Mouse (Mus musculus) neutrophil, adult 5-6 weeks (primary cell): ENCODE data around the gene Apold1. TPM values are rescaled to one million over a fixed set of nuclear protein-coding genes. Genes with fewer than 3 reads are reported as not detected.

ENCODE experiments used
- ATAC-seq: fragments of 151-379, 151-347 bp; 2 replicates; pipeline ENCODE4 v1.8.0; 2017; ENCODE audit warnings: mild to moderate bottlenecking, moderate TSS enrichment; ENCODE audit not compliant: insufficient number of reproducible peaks, poor library complexity, low FRiP score, severe bottlenecking; ENCODE audit errors: extremely low read depth
- total RNA-seq: library from RNA; stranded (forward); fragments of 200-1000 nt; gene quantifications from 2 replicates; pipeline ENCODE4 v1.2.3, GENCODE M21; 2017

Apold1 gene
- total RNA-seq, 1 experiment from 2014 or later = not detected

DNA sequence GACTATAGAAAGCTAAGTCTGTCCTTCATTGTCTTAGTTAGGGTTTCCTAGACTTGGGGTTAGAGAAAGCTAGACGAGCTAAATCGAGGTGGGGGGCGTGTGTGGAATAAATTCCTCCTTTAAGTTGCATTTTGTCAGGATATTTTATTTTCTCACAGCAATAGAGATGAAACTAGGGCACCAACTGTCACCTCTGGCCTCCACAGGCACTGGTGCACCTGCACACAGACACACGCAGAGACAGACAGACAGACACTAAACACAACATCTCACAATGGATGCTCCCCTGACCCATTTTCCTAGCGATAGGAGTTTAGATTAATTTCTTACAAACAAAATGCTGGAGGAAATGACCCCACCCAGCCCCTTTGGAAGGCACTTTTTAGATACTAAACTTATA, 14.8 kb upstream of the Apold1 start:
- no peak for ATAC-seq

GRCm38 (mm10) chr6:134968326-134968725, 13.2 kb upstream of the Apold1 start:
- no peak for ATAC-seq

- ATAC-seq = no peak
These were observed 12.0 kb upstream of the Apold1 start for GRCm38 (mm10) chr6:134969498-134969897.

DNA sequence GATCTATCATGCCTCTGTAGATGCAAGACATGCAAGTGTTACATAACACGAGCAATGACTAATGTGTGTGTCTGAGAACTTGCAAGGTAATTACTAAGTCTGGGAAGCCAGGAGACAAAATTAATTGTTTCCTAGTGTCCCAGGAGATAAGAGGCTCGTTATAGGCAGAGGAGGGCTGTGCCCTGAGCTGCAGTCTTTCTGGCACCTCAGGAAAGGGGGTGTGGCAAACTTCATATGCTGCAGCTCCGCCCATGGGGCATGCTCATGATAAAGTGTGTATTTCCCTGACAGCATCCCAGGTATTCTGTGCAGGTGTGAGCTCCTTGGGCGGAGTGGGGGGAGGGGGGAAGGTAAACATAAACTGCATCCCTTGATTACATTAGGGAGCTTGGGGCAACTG, 9.4 kb upstream of the Apold1 start:
- ATAC-seq = no peak

DNA sequence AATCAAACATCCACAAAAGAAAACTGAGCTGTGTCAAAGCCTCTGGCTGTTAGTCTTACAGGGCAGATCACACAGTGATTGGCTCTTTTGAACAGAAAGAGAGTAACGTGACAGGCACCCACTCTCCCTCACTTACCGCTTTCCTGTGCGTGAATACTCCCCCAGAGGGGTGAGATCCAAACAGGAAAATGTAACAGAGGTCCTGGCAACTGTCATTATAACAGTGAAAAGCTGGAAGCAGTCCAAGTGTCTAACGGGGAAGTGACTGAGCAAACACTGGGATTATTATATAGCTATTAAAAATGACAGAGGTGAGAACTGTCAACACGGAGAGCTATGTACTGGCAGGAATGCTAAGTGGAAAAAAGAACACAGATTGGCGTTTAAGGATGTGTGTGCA, 4.9 kb upstream of the Apold1 start:
- ATAC-seq = no peak

- ATAC-seq = peak; percentile 70
These were observed 2.2 kb downstream of the Apold1 start for GRCm38 (mm10) chr6:134983529-134984370.

DNA sequence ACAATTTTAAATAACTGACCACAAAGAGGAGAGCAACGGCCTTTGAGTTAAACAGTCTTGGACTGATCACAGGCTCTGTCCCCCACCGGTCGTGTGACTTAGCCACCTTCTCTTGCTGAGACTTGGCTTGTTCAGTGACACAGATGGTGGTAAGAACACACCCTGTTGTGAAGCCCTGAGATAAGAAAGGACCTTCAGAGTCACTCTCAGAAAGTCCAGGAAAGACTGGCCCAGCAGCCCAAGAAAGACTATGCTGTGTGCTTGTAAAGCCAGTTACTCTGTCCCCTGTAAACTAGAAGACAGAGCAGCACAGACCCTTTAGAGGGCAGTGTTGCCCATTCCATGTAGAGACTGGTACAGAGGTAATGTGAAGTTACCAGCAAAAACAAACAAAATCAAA, 3.2 kb downstream of the Apold1 start:
- no peak for ATAC-seq

DNA sequence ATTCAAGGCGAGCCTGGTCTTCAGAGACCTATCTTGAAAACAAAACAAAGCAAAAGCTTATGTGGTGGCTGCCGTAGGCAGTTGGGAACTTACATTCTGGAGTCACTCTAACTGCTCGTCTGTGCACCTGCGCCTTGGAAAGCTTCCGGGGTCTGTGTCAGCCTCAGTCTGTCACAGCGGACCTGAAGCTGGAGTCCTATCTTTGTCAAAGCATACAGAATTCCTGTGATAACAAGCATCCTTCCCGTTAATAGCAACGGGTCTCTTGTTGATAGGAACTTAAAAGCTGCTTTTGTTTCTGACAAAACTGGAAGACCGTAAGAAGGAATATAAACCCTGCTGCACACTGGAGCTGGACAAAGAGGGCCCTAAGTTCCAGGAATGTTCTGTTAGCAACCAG, 6.9 kb downstream of the Apold1 start:
- no peak for ATAC-seq

GRCm38 (mm10) chr6:134990674-134991073, 9.2 kb downstream of the Apold1 start:
- no peak for ATAC-seq

DNA sequence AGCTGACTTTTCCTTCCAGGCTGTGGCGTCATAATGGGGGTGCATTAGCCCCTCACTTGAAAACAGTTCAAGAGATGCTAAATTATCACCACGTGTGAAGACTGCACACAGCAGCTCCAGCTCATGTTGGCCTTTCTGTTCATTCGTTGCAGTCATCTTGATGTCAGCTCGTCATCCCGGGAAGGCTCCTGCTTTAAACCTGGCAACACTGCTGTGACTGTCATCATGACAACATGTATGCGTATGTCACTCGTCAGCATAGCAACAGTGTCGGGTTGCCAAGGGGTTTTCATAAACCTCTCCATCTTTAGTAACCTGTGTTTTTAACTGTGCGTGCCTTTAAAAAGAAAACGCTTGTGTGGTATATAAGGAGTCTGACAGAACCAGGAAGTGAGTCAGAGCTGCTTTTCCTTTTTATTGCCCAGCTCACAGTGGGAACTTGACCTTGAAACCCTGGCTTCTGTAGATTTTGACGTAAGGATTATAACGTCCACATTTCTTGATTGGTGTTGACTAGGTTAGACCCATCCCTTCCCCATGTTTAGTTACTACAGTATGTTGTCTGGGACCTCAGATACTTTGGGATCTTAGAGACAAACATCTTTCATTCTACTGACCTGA, 12.6 kb downstream of the Apold1 start:
- no peak for ATAC-seq

DNA sequence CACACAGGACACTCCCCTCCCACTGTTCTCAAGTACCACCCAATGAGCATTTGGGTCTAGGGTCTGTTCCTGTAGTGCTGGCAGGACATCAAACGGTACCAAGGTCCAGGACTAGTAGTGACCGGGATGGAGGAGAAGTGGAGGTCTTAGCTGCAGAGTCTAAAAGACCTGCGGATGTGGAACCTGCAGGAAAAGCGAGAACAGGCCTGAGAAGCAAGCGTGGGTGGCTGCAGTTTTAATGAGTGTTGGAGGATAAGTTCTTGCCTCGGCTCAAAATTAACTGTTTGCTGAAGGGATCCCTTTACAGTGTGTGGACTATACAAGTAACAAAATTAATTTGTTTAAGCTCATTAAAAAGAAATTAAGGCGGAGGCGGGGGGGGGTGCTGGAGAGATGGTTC, 13.5 kb downstream of the Apold1 start:
- no peak for ATAC-seq

DNA sequence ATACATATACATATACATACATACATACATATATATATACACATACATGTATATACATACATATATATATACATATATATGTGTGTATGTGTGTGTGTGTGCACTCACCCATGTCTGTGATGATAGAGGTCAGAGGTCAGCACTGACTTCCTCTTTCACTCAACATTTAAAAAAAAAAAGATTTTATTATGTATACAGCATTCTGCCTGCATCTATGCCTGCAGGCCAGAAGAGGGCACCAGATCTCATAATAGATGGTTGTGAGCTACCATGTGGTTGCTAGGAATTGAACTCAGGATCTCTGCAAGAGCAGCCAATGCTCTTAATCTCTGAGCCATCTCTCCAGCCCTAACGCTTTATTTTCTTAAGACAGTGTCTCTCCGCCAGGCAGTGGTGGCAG, 15.4 kb downstream of the Apold1 start:
- ATAC-seq = 0 out of 2 replicates have a peak, but pooled peaks have one; percentile 41

DNA sequence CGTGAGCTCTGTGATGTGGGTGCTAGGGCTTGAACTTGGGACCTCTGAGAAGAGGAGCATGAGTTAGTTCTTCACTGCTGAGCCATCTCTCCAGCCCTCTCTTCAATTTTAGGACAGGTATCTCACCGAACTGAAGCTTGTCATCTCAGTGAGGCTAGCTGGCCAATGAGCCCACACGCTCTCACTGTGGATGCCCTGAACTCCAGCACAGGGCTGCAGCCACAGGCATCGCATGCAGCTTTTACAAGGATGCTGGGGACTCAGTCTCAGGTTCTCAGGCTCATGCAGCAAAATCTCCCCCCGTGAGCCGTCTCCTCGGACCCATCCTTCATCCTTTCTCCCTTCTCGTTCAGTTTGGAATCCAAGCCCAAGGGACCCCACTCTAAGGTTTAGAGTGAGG, 16.6 kb downstream of the Apold1 start:
- no peak for ATAC-seq

DNA sequence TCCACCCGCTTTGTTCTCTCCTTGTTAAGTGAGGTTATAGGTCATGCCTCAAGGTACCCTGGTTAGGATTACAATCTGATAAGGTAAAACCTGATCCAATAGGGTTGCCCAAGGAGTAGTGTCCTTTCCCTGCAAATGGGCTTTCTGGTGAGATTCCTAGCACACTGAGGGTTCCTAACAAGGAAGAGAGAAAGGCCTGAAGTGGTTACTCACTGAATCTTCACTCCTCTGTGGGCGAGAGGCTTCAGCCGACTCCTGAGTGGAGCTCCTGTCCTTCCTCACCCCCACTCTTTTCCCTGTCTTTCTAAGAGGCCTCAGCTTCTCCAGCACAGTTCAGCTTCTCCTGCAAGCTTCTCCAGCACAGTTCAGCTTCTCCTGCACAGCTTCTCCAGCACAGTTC, 17.3 kb downstream of the Apold1 start:
- no peak for ATAC-seq

DNA sequence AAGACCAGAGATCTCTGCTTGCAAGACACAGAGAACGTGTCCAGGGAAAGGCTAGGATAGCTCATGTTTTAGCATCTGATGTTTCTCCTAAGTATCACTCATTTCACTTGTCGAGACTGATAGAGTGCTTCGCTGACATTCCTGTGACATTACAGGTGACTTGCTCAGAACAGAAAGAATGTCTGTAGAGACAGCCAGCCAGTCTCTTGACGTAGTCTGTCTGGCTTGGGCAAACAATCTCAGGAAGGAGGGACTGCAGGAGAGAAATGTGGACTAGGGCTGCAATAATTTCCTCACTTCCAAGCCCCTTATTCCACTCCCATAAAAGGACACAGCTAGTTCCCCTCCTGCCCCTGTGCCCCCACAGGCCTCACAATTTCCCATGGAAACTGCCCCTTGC, 18.8 kb downstream of the Apold1 start:
- ATAC-seq = no peak

- ATAC-seq = no peak
These were observed 20.5 kb downstream of the Apold1 start for GRCm38 (mm10) chr6:135001991-135002390.

- no peak for ATAC-seq
These were observed 24.9 kb downstream of the Apold1 start for GRCm38 (mm10) chr6:135006372-135006771.

GRCm38 (mm10) chr6:135011048-135011733, 29.7 kb downstream of the Apold1 start, which contains the start of gene Ddx47:
Ddx47 (plus strand) TSS chr6:135011612.
- ATAC-seq = peak; percentile 100

- no peak for ATAC-seq
These were observed 30.2 kb downstream of the Apold1 start for GRCm38 (mm10) chr6:135011734-135012116.

DNA sequence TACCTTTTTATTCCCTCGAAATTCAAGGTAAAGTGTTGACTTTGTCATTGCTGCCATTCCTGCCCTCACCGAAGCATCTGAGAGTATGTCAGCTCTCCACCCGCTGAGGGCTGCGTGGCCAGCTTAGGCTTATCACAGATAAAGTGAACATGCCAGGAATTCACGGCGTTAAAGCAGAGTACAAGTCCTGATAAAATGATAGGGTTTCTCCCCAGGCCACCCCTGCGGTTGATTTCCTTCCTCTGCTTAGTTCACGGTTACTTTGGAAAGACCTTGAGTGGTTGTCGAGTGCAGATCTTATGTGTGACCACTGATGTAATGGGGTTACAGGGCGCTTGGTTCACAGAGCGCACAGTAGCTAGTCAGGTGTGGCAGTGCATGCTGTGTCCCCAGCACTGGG, 35.7 kb downstream of the Apold1 start:
- ATAC-seq = no peak
